Mouse (Mus musculus) spleen, adult 2 months (tissue): Measurements from ENCODE around the gene Itpr1.

Experiments
- CTCF ChIP-seq: fragments of 200-500 bp; IDR thresholded peaks from 2 replicates; pipeline ENCODE4 v1.5.1; 2011; ENCODE audit warnings: mild to moderate bottlenecking, inconsistent platforms; ENCODE audit not compliant: insufficient read depth, insufficient read length, insufficient replicate concordance; ENCODE audit errors: extremely low read depth
- POLR2A ChIP-seq: fragments of 200-500 bp; IDR thresholded peaks from 2 replicates; pipeline ENCODE4 v1.6.1; 2011; ENCODE audit warnings: low read depth, low read length, inconsistent platforms

GRCm38 (mm10) chr6:108309391-108310182 is 96.7 kb downstream of the Itpr1 start:
- TF ChIP-seq CTCF, result no peak
- no peak for TF ChIP-seq POLR2A
